Mouse (Mus musculus): ENCODE data around the gene Sema3f.

DNA sequence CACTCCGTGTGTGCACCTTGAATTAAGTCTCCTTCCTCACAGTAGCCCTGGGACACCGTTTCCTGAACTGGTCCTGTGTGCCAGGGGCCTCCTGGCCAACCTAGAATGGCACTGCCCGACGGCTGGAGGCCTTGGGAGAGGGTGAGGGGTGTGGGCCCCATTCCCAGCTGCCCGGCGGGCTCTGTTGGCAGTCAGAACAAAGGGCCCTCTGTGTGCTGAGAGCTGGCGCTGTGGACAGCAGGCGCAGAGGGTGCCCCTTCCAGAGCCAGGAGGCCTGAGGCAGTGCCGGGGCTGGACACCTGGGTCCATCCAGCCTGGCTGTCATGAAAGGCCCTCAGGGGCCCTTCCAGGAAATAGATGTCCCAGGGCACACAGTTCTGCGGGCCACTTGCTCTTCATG lies 50.7 kb downstream of the Sema3f start:
- TF ChIP-seq CTCF (IDR thresholded peaks at IDR 0.05; ENCODE audit: low read depth): no peak
- TF ChIP-seq EP300 (IDR thresholded peaks at IDR 0.05; ENCODE audit: low read depth): no peak
